Mouse (Mus musculus): Measurements from ENCODE around the gene Csf3. TPM values are rescaled to one million over a fixed set of nuclear protein-coding genes. Genes with fewer than 3 reads are reported as not detected.
A peak's percentile ranks its signal among the peaks of the same experiment; 100 is the strongest.
"Not testable (repeated sequence)": the region's sequence is repeated elsewhere in the genome, so short reads cannot be mapped to it uniquely, and the experiment has no call there.

Csf3 gene
- polyA plus RNA-seq, 1 experiment from 2014 or later, result 0.62 TPM

DNA sequence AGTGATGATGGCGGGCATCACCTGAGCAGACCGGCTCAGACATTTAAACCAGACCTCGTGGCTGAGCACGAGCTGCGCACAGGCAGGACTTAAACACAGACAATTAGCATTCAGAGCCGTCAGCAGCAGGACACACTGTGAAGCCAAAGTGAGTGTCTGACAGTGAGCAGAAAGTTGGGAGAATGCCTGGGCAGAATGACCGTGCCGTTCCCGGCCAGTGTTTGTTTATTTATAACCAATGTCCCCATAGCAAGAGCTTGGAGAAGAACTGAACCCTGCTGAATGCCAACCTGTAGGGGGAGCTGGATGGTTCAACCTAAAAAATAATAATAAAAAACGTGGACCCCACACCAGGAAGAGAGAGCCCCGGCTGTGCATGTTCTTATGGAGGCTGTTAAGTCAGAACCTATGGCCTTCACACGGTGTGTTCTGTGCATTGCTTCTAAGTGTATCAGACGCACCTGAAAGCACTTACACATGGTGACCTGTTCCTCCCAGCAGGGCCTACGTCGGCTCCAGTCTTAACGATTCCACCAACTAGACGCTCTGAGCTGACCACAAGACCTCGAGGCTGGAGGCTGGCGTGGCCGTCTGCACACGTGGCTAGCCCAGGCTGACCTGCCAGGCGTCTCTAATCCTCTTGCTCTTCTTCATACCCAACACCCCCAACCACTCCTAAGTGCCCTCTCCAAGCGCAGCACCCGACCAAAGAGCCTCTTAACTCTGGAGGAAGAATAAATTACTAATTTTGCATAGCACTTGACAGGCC is 20.6 kb downstream of the Csf3 start:
- POLR2A ChIA-PET, result no interaction called here
- in situ Hi-C loops (cut with MboI; ENCODE audit: low pct_unique_long_range_greater_than_20kb), result no loop called here
- peak; percentile 70 for TF ChIP-seq CTCF (IDR thresholded peaks at IDR 0.05)
- no peaks in the 10 kb centered on the region for H3K27me3 ChIP-seq
- CTCF ChIA-PET, result interaction anchor here (0.9 to 5.3 kb wide), 5 partner anchors 8 to 119 kb away, joined by 3 to 41 read pairs (median 5); partner anchors contain the start of gene Med24
- ATAC-seq (peak; percentile 31), DNase-seq (ENCODE audit: low read depth, low spot score) (no peak)

DNA sequence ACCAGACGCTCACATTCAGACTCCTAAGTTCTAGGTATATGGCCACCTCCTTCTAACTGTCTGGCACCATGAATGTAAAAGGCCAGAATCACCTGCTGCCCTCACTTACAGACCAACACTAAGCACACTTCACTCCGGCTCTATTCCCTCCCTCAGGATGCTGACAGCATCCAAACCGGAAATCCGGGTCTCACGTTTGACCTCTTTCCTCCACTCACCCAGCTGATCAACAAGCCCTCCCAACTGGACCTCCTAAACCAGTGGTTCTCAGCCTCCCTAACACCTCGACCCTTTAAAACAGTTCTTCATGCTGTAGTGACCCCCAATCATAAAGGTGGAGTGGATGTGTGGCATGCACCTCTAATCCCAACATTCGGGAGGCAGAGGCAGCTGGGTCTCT is 22.0 kb downstream of the Csf3 start:
- ATAC-seq (no peak), DNase-seq (ENCODE audit: low read depth, low spot score) (no peak)
- ChIA-PET CTCF (interaction anchor here (1.0 kb wide), 1 partner anchor 23 kb away, joined by 4 read pairs; no protein-coding TSS in a partner anchor), POLR2A (no interaction called here)
- in situ Hi-C loops (cut with MboI; ENCODE audit: low pct_unique_long_range_greater_than_20kb), result no loop called here
- no peaks in the 10 kb centered on the region for H3K27me3 ChIP-seq
- TF ChIP-seq CTCF (IDR thresholded peaks at IDR 0.05), result no peak

GRCm38 (mm10) chr11:98725926-98726506 is 25.0 kb downstream of the Csf3 start:
- CTCF ChIA-PET, result interaction anchor here (1.3 kb wide), 1 partner anchor 61 kb away, joined by 3 read pairs; no protein-coding TSS in a partner anchor
- DNase-seq (ENCODE audit: low read depth, low spot score), result no peak
- no peak for ATAC-seq
- POLR2A ChIA-PET, result no interaction called here
- no peak for TF ChIP-seq CTCF (IDR thresholded peaks at IDR 0.05)
- in situ Hi-C loops (cut with MboI; ENCODE audit: low pct_unique_long_range_greater_than_20kb), result no loop called here
- H3K27me3 ChIP-seq, result no peaks in the 10 kb centered on the region

DNA sequence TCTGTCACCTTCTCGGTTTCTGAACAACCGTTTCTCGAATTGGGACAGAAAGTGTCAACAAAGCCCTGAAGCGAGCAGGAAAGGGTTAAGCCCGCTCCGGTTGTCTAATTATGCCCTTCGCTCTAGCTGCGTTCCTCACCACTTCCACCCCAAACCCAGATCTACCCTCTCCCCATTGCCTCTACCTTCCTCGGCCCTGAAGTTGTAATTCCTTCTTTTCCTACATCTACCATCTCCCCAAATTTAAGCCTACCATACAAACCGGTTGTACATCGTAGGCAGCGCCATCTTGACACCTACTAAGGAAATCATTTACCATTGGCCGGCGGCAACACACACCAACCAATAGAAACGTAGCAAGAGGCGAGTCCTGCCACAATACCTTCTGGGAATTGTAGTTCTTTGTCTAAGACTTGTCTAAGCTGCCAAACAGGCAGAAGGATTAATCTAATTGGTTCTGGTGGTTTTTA is 28.1 kb downstream of the Csf3 start, which contains the start of gene Med24:
Gene Med24, minus strand, starts transcription at position 317 of the 470 bp plus-strand sequence.
- TF ChIP-seq CTCF (IDR thresholded peaks at IDR 0.05), result no peak
- no peaks in the 10 kb centered on the region for H3K27me3 ChIP-seq
- ATAC-seq, result peak; percentile 51
- in situ Hi-C loops (cut with MboI; ENCODE audit: low pct_unique_long_range_greater_than_20kb), result no loop called here
- CTCF ChIA-PET, result interaction anchor here (1.1 to 1.2 kb wide), 2 partner anchors 8 to 64 kb away, joined by 3 to 5 read pairs; no protein-coding TSS in a partner anchor
- no peak for DNase-seq (ENCODE audit: low read depth, low spot score)
- POLR2A ChIA-PET, result interaction anchor here (0.9 kb wide), 1 partner anchor 13 kb away, joined by 3 read pairs; no protein-coding TSS in a partner anchor

DNA sequence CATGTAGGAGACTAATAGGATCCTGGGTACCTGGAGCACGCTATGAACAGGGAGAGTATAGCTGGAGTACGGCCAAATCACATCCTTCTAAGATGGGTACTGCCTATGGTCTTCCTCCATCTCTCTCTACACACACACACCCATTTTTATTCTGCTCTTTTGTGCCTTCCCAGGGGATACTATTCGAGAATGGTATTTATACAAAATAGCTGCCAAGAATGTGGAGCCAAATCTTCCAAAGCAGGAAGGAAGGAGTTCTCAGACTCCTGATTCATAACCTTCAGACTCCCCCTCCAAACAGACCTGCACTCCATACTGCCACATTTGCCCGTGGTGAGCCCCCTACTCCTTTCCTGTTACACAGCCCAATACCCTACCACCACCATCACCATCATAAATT is 29.7 kb downstream of the Csf3 start:
- ATAC-seq, result no peak
- CTCF ChIA-PET, result interaction anchor here (0.8 to 2.7 kb wide), 11 partner anchors 9 to 58 kb away, joined by 3 to 9 read pairs (median 6); partner anchors contain the start of gene Thra

GRCm38 (mm10) chr11:98731134-98731533 is 30.1 kb downstream of the Csf3 start:
- POLR2A ChIA-PET, result interaction anchor here (0.7 to 1.8 kb wide), 4 partner anchors 10 to 65 kb away, joined by 3 to 7 read pairs (median 4); partner anchors contain the start of gene Msl1
- ATAC-seq (no peak), DNase-seq (ENCODE audit: low read depth, low spot score) (no peak)
- CTCF ChIA-PET, result interaction anchor here (0.8 to 2.7 kb wide), 10 partner anchors 9 to 58 kb away, joined by 3 to 9 read pairs (median 6); partner anchors contain the start of gene Thra
- H3K27me3 ChIP-seq, result no peaks in the 10 kb centered on the region
- TF ChIP-seq CTCF (IDR thresholded peaks at IDR 0.05), result no peak
- in situ Hi-C loops (cut with MboI; ENCODE audit: low pct_unique_long_range_greater_than_20kb), result no loop called here

More for the DNA sequence above, 29.7 kb downstream of the Csf3 start:
- in situ Hi-C loops (cut with MboI; ENCODE audit: low pct_unique_long_range_greater_than_20kb), result no loop called here
- no peak for DNase-seq (ENCODE audit: low read depth, low spot score)
- H3K27me3 ChIP-seq, result no peaks in the 10 kb centered on the region
- POLR2A ChIA-PET, result interaction anchor here (1.0 to 1.7 kb wide), 2 partner anchors 11 to 14 kb away, joined by 3 to 7 read pairs; no protein-coding TSS in a partner anchor
- TF ChIP-seq CTCF (IDR thresholded peaks at IDR 0.05), result no peak

GRCm38 (mm10) chr11:98734020-98734419 is 33.0 kb downstream of the Csf3 start:
- no peak for ATAC-seq
- DNase-seq (ENCODE audit: low read depth, low spot score), result no peak
- ChIA-PET POLR2A (no interaction called here), CTCF (interaction anchor here (0.7 kb wide), 1 partner anchor 53 kb away, joined by 3 read pairs; no protein-coding TSS in a partner anchor)
- H3K27me3 ChIP-seq, result no peaks in the 10 kb centered on the region
- peak; percentile 67 for TF ChIP-seq CTCF (IDR thresholded peaks at IDR 0.05)
- in situ Hi-C loops (cut with MboI; ENCODE audit: low pct_unique_long_range_greater_than_20kb), result no loop called here

DNA sequence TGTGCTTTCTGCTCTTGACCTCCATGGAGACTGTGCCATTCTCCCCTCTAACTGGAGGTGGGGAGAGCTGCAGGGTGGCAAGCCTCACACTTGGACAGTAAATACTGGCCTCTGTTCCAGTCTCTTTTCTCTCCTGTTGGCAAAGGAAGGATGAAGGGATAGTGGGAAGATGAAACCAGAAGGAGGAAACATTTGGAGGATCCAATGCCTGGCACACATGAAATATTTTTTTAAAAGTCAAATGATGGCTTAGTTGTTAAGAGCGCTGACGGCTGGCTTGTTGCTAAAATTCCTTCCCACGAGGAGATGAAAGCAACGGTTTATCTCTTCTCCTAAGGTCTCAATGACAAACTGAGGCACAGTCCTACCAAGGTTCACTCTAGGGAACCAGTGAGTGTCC is 34.0 kb downstream of the Csf3 start:
- POLR2A ChIA-PET, result no interaction called here
- in situ Hi-C loops (cut with MboI; ENCODE audit: low pct_unique_long_range_greater_than_20kb), result no loop called here
- TF ChIP-seq CTCF (IDR thresholded peaks at IDR 0.05), result no peak

GRCm38 (mm10) chr11:98736176-98736575 is 35.1 kb downstream of the Csf3 start:
- no peak for TF ChIP-seq CTCF (IDR thresholded peaks at IDR 0.05)
- ATAC-seq (no peak), DNase-seq (ENCODE audit: low read depth, low spot score) (no peak)
- ChIA-PET CTCF (no interaction called here), POLR2A (no interaction called here)
- H3K27me3 ChIP-seq, result no peaks in the 10 kb centered on the region
- in situ Hi-C loops (cut with MboI; ENCODE audit: low pct_unique_long_range_greater_than_20kb), result no loop called here

More for the DNA sequence above, 34.0 kb downstream of the Csf3 start:
- no peaks in the 10 kb centered on the region for H3K27me3 ChIP-seq
- DNase-seq (ENCODE audit: low read depth, low spot score) (no peak), ATAC-seq (no peak)
- CTCF ChIA-PET, result interaction anchor here (0.7 kb wide), 1 partner anchor 52 kb away, joined by 3 read pairs; no protein-coding TSS in a partner anchor

GRCm38 (mm10) chr11:98737220-98737619 is 36.2 kb downstream of the Csf3 start:
- in situ Hi-C loops (cut with MboI; ENCODE audit: low pct_unique_long_range_greater_than_20kb); DNase-seq (ENCODE audit: low read depth, low spot score); ATAC-seq; H3K27me3 ChIP-seq: not testable (repeated sequence)
- ChIA-PET CTCF (interaction anchor here (0.7 kb wide), 1 partner anchor 21 kb away, joined by 4 read pairs; no protein-coding TSS in a partner anchor), POLR2A (interaction anchor here (0.6 kb wide), 1 partner anchor 45 kb away, joined by 3 read pairs; no protein-coding TSS in a partner anchor)
